In the genomic region with DNA sequence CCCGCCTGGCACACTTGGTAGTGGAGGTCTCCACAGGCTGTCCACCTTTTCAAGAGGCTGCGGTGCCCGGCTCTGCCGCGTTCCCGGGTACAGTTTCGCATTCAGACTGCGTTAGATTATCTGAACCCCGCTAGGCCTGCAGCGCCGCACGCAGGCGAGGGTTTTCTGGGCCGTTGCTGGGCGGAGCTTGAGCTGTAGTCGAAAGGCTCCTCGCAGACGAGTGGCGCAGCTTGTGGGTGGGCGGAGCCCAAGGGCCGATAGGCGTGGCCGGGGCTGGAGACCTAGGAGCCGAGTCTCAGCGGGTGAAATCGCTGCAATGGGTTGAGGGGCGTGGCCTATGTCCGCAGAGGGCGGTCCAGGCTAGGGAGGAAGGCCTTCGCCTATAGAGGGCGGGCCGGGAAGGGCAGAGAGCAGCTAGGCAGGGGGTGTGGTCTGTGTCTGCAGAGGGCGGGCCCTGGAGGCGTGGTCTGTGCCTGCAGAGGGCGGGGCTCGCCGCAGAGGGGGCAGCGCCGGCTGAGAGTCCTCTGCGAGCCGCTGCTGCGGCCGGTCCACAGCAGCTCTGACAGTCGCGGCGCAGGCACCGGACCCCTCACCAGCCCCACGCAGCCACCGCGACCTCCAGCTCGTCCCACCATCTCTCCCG, we compare ENCODE assay signal across 8 mouse cellular contexts. TPM values are rescaled to one million over a fixed set of nuclear protein-coding genes. Genes with fewer than 3 reads are reported as not detected.
A peak's percentile ranks its signal among the peaks of the same experiment; 100 is the strongest.
DNase-seq lines count a peak whose midpoint lies in the region; ATAC-seq and TF ChIP-seq lines count a peak whose summit lies in the region.

No protein-coding gene starts in this region.

- TF ChIP-seq CTCF in lung, postnatal 0 days (IDR thresholded peaks at IDR 0.05) = peak; percentile 77

- H3K4me2 ChIP-seq in lung, postnatal 0 days (replicated peaks; ENCODE audit: low read depth, low read length) = peak overlapping the region; percentile 97

- H3K9me3 ChIP-seq in hindbrain, embryonic 10.5 days = no peaks in the 10 kb centered on the region
- H3K9me3 ChIP-seq in lung, postnatal 0 days (ENCODE audit: low read length) = no peaks in the 10 kb centered on the region

- H3K36me3 ChIP-seq in hindbrain, embryonic 10.5 days = no peaks in the 10 kb centered on the region
- H3K36me3 ChIP-seq in lung, postnatal 0 days (ENCODE audit: insufficient read depth, low read length) = no peaks in the 10 kb centered on the region

- H3K9ac ChIP-seq in lung, postnatal 0 days (replicated peaks; ENCODE audit: low read depth) = peak overlapping the region; percentile 82

- ATAC-seq in frontal cortex, adult (ENCODE audit: low TSS enrichment) = peak; percentile 91
- ATAC-seq in lung, postnatal 0 days = peak; percentile 97

- DNase-seq in MEL-GATA-1-ER (ENCODE audit: extremely low read depth, low read depth) = peak; percentile 92
- peak; percentile 99 for DNase-seq in cerebellum, adult 9-10 months
- DNase-seq in hindbrain, embryonic 10.5 days (ENCODE audit: low spot score) = peak; percentile 100
- peak; percentile 99 for DNase-seq in layer of hippocampus, adult 9-11 months
- peak; percentile 100 for DNase-seq in lung, postnatal 0 days (ENCODE audit: low spot score)
- peak; percentile 97 for DNase-seq in ovary, postnatal 14 days (ENCODE audit: low spot score)
- DNase-seq in thymus, postnatal 14 days = peak; percentile 99

- no peak for TF ChIP-seq EP300 in lung, postnatal 0 days (IDR thresholded peaks at IDR 0.05)

- H3K27me3 ChIP-seq in hindbrain, embryonic 10.5 days (ENCODE audit: insufficient read depth, poor library complexity, severe bottlenecking) = peaks cover 43% of the 10 kb centered on the region
- no peaks in the 10 kb centered on the region for H3K27me3 ChIP-seq in lung, postnatal 0 days (replicated peaks; ENCODE audit: insufficient read depth, low read length)

- H3K4me3 ChIP-seq in hindbrain, embryonic 10.5 days = peak overlapping the region; percentile 91
- peak overlapping the region; percentile 80 for H3K4me3 ChIP-seq in lung, postnatal 0 days (ENCODE audit: low read depth, low read length)

- WGBS in hindbrain, embryonic 10.5 days = under 1% methylated on average over 51 of the region's 52 CpGs
- 5% methylated on average over 46 of the region's 52 CpGs for whole genome bisulfite sequencing in lung, postnatal 0 days

- H3K4me1 ChIP-seq in hindbrain, embryonic 10.5 days (replicated peaks) = peaks cover 55% of the 10 kb centered on the region
- peaks cover 15% of the 10 kb centered on the region; the same call in 1 of the 2 replicates for H3K4me1 ChIP-seq in lung, postnatal 0 days (ENCODE audit: insufficient read depth, low read depth, low read length)

- peak overlapping the region; percentile 91 for H3K27ac ChIP-seq in hindbrain, embryonic 10.5 days
- H3K27ac ChIP-seq in lung, postnatal 0 days (ENCODE audit: low read length) = peak overlapping the region; percentile 92

RNA-seq across cellular contexts. Expression of gene Gm21969, which starts 28.7 kb away (rescaled TPM):
- polyA plus RNA-seq in hindbrain, embryonic 10.5 days (2016; fragmentation: Nextera tagmentation; extraction: Ambion mirVana) = not detected in 2 replicates
- not detected in 2 replicates for polyA plus RNA-seq in lung, postnatal 0 days (2015; fragmentation: Nextera tagmentation; extraction: Ambion mirVana)

RNA-seq across cellular contexts. Expression of gene Iffo2, which starts 43.9 kb away (rescaled TPM):
- polyA plus RNA-seq in hindbrain, embryonic 10.5 days (2016; fragmentation: Nextera tagmentation; extraction: Ambion mirVana) = 3.6 and 4.6 TPM in 2 replicates
- polyA plus RNA-seq in lung, postnatal 0 days (2015; fragmentation: Nextera tagmentation; extraction: Ambion mirVana) = 4.7 and 6.2 TPM in 2 replicates

RNA-seq across cellular contexts. Expression of gene Aldh4a1, which starts 48.4 kb away (rescaled TPM):
- 22.5 and 26.3 TPM in 2 replicates for polyA plus RNA-seq in hindbrain, embryonic 10.5 days (2016; fragmentation: Nextera tagmentation; extraction: Ambion mirVana)
- 13.4 and 19.7 TPM in 2 replicates for polyA plus RNA-seq in lung, postnatal 0 days (2015; fragmentation: Nextera tagmentation; extraction: Ambion mirVana)

Comparison
In these comparisons a context has a peak if more than half of its experiments do, and no peak if none do; other contexts are left out.
1. Peak in every context shown above with its lines: DNase-seq, ATAC-seq, H3K4me3 ChIP-seq and H3K27ac ChIP-seq.